Mouse (Mus musculus) activated CD4-positive, CD25-positive, alpha-beta regulatory T cell, adult 4 months (primary cell): ENCODE results near the gene Ankrd13b. TPM values are rescaled to one million over a fixed set of nuclear protein-coding genes. Genes with fewer than 3 reads are reported as not detected.

Experiments
- ATAC-seq: one replicate; pipeline ENCODE4 v1.8.0; 2017
- polyA plus RNA-seq, 2 experiments: library from polyadenylated mRNA; unstranded; fragments of 100-300 nt; shearing (Covaris generic); gene quantifications; one replicate each; pipeline ENCODE4 v1.2.1; 2017

The Ankrd13b gene
- polyA plus RNA-seq, 2 experiments from 2014 or later: 0.93 to 1.2 TPM

DNA sequence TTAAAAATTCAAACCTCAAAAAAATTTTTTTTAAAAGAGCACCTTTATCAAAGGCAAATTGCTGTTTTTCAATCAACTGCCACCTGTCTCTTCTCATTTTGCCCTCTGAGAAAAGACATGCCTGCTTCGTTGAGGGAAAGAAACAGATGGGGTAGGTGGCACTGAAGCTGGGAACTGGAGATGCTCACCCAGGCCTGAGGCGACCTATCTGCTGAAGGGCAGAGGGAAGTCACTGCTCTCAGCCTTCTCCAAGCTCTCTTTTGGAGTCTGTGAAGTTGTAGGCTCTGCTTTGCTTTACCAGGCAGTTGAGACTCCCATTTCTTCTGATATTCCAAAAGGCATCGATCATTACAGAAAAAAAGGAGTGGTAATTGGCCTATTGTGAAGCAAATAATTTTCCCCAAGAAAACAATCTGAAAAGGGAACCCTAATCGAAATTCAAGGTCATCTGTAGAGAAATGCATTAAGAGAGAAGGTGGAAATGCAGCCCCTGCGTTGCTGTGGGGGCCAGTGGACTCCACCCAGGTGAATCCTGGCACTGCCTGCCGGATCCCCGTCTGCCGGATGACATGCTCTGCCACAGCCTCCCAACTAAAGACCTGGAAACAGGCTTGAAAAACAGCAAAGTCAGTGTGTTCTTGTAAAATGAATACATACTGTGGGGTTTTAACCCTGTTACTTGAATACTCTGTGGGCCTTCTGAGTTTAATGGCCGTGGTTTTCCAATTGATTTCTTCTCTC, 33.5 kb downstream of the Ankrd13b start:
- ATAC-seq: no peak

DNA sequence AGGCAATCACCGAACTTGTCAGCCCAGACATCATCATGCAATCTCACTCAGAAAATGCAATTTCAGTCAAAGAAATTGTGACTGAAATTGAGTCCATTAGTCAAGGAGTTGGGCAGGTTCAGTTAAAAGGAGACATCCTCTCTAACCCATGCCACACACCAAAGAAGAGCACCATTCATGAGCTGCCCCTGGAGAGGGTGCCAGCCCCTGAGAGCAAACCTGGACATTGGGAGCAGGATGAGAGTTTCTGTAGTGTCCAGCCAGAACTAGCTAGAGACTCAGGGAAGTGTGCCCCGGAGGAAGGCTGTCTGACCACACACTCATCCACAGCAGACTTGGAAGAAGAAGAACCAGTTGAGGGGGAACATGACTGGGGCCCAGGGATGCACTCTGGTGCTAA, 36.1 kb downstream of the Ankrd13b start:
- no peak for ATAC-seq

DNA sequence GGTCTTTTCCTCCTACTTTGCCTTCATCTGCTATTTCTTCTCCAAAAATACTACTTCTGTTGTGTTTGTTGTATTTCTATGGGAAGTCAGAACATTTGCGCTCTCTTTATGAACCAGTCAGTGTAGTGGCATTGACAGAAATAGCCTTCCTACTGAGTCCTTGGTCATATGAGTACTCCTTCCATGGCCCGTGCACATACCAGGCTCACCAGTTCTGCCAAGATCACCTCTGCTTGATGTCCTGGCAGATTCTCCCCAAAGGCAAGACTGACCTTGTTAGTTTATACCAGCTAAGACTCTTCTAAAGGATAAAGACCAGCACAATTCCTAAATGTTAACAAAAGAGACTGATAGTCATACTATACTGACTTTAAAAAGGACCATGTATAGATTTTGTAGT, 37.8 kb downstream of the Ankrd13b start:
- no peak for ATAC-seq

DNA sequence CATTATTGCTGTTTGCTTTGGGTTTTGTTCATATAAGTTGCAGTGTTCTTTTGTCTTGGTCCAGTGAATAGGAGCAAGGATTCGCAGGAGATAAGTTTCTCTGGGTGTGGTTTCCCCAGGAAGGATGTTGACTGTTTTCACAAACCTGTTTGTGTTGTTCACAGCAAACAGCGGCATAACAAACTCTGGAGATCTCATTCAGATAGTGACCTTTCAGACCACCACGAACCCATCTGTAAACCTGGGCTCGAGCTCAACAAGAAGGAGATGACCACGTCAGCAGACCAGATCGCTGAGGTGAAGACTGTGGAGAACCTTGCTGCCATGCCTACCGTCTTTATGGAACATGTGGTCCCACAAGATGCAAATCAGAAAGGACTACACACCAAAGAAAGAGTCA, 40.3 kb downstream of the Ankrd13b start:
- ATAC-seq: no peak

DNA sequence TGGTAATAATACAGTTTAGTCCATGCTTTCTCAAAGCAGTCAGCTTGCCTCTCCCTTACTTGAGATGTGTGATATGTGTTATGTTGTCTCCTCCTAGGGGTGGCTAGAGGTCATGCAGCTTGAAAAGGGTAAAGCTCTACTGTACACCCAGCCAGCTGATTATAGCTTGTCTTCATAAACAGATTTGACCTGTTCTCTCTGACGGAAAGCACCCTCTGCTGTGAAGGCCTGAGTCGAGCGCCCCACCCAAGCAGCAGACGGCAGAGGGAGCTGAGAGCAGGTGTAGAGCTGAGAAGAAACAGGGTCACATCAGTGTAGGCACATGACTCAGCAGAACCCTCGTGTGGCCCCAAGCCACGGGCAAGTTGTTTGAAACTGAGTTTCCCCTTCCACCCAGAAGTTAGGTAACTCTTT, 42.8 kb downstream of the Ankrd13b start:
- ATAC-seq: peak; percentile 87

DNA sequence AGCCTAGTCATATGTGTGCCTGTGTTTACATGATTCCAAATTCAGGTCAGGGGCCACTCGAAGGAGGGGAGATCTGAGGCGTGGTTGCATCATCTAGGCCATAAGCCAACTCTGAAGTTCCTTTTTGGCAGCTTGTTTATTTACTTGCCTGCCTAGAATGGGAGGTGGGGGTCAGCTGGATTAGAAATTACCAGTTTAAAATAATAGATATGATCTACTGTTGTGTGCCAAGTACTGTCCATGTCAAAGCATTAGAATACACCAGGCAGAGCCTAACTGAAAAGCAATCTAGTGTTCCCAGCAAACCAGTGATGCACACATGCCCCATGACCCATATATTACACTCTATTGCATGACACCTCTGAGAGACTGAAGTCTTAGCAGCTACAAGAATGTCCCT, 44.5 kb downstream of the Ankrd13b start:
- no peak for ATAC-seq

DNA sequence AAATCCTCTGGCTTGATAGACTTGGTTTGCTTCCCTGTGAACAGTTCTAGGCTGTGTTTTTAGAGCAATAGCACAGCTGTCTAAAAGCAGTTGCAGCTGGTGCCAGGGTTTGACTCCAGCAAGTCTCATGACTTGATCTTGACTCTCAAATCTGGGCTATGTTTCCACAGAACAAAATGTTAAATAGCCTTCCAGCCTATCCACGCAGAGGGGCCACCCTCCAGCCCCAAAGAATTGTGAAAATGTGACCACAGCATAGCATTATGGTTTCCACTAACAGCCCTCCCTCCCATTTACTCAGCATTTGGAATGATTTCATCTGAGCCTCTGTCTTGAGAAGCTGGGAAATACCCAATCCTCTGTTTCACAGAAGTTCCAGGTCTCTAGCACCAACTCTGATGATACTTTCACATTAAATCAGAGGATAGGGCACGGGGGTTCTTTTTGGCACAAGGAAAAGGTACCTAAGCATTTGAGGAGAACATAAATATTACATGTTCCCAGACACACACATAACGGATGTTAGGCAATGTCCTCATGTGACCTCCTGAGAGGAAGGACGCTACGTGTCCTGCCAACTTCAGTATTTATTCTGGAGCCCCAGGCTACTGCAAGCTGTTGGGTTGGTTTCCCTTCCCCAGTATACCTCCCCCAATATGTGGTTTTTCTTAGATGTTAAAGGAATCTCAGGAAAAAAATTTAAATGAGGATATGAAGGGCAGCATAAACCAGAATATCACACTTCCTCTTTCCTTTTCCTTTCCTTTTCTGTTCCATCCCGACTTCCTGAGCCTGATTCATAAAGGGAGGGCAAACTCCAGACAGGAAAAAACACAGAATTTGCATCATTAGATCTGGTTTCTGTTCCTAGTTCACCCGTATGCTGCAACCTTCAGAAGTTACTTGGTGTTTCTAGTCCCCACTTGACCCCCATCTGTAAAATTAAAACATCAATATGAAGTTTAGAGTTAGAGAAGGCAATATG, 47.0 kb downstream of the Ankrd13b start:
- no peak for ATAC-seq

DNA sequence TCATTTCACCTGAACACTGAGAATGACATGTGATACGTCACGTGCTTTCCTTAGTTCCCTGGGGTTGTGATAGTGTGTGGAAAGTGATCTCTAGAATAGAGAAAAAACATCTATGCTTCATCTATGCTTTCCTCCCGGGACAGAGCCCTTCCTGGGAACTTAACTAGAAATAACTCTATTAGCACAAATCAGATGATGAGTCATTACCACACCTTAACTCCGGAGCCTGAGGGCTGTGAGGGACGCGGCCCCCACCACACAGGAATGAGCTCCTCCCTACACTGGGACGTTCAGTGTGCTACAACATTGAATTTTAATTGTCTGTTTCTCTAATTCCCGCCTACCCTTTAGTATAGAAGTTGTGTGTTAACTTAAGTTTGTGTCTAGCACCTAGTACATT, 48.5 kb downstream of the Ankrd13b start:
- ATAC-seq: no peak

DNA sequence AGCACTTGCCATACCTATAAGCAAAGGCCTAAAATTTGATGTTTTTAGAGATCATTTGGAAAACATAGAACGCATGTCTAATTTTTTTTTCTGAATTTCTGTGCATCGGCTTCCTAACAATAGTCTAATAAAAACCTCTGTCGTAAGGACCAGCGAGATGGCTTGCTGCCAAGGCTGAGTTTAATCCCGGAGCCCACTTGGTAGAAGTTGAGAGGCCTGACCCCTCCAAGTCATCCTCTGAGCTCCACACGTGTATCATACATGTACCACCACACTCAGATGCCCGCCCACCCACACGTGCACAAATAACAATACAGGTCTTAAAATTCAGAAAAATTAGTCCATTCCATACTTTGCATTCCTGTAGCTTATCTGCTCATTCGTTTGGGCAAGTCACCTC, 49.4 kb downstream of the Ankrd13b start:
- ATAC-seq: no peak

DNA sequence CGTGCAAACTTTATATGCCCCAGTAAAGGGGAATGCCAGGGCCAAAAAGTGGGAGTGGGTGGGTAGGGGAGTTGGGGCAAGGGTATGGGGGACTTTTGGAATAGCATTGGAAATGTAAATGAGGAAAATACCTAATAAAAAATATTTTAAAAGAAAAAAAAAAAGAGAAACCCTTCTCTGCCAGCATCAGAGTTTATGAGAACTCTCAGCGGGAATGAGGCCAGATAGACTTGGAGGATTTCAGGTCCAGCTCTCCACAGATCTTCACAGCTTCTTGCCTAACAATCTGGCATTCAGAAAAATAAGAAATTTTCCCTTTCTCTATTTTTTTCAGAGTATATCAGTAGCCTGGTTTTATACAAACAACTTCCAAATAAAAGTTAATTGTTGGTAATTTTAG, 52.5 kb downstream of the Ankrd13b start:
- no peak for ATAC-seq

DNA sequence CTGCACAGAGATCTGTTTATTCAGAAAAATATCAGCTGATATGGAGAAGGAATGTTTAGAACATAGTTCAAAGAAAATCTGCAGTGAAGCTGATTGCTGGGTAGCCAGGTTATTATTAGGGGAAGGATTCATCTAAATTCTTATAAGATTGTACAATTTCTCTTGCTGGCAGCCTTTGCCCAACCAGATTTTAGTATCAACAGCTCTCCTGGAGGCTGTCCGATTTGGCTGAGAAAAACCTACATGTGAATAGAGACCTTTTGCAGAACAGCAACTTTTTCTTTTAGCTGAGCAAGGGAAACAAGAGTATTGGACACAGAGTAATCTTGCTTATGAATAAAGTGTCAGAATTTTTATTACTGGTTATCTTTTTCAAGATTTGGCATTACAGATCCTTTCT, 61.0 kb downstream of the Ankrd13b start:
- no peak for ATAC-seq

DNA sequence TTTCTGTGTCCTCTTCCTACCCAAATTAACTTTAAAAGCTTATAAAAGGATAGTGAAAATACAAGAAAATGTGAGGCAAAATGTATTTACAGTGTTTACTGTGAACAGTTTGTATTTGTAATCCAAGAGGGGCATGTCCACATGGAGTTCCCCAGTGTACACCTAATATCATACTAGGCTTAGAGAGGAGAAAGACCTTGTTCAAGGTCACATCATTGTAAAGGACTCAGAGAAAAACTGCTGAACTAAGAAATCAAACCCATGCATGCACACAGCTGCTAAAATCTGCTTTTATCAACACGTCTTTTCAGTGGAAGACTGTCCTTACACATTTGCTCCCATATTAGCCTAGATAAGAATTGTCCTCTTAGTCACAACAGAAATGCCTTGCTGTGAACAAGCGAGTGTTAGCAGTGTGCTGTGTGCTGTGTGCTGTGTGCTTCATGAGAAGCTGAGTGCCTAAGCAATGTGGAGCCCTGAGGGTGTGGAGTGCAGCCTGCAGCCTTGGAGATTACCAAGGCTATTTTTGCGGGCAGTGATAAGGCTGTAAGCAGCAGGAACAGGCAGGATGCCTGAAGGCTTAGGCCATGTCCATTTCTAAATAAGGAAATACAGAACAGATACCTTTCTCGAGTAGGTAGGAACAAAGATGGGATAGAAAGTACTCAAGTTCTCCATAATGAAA, 66.2 kb downstream of the Ankrd13b start:
- ATAC-seq: no peak

Other genes with a start within 250 kb of the Ankrd13b start
- not detected for gene Coro6, start 27.3 kb downstream of the Ankrd13b start, polyA plus RNA-seq
- 1 to 10 TPM; 8.6 to 9.2 TPM for gene Git1, start 3.9 kb upstream of the Ankrd13b start, polyA plus RNA-seq
- gene Abhd15, start 25.4 kb upstream of the Ankrd13b start, polyA plus RNA-seq: 1 to 10 TPM; 2.3 to 2.6 TPM
- gene Trp53i13, start 26.3 kb upstream of the Ankrd13b start, polyA plus RNA-seq: 10 to 100 TPM in 1 of 2 experiments, 1 to 10 TPM in 1; 9.8 to 11.2 TPM
- 1 to 10 TPM in 1 of 2 experiments, under 1 TPM in 1; 0.85 to 1.6 TPM for gene Gm10392, start 29.5 kb upstream of the Ankrd13b start, polyA plus RNA-seq
- gene Taok1, start 118.1 kb upstream of the Ankrd13b start, polyA plus RNA-seq: 10 to 100 TPM; 15.0 to 19.8 TPM
- 10 to 100 TPM; 16.2 to 20.5 TPM for gene Nufip2, start 196.5 kb upstream of the Ankrd13b start, polyA plus RNA-seq
- gene Cryba1, start 235.6 kb upstream of the Ankrd13b start, polyA plus RNA-seq: under 1 TPM in 1 of 2 experiments, not detected in 1; 0.73 TPM